Mouse (Mus musculus) embryonic facial prominence, embryonic 12.5 days (tissue): Measurements from ENCODE around the gene Cfap54. TPM values are rescaled to one million over a fixed set of nuclear protein-coding genes. Genes with fewer than 3 reads are reported as not detected.

Experiments used
- ATAC-seq: fragments of 200-750 bp; cut with Nextera tagmentation; 2 replicates; pipeline ENCODE4 v1.8.0; 2017; ENCODE audit not compliant: insufficient number of reproducible peaks, insufficient read depth, low FRiP score, low TSS enrichment
- H3K27ac ChIP-seq: fragments of 300-500 bp; sonication (generic); 2 replicates; pipeline ENCODE4 v1.5.1; 2016; ENCODE audit warnings: mild to moderate bottlenecking
- H3K27me3 ChIP-seq: fragments of 300-500 bp; sonication (generic); 2 replicates; pipeline ENCODE4 v1.6.1; 2016; ENCODE audit warnings: mild to moderate bottlenecking, moderate library complexity
- H3K36me3 ChIP-seq: fragments of 300-500 bp; sonication (generic); 2 replicates; pipeline ENCODE4 v1.6.1; 2016; ENCODE audit warnings: mild to moderate bottlenecking
- H3K4me1 ChIP-seq: fragments of 300-500 bp; sonication (generic); 2 replicates; pipeline ENCODE4 v1.6.1; 2016
- H3K4me2 ChIP-seq: fragments of 300-500 bp; sonication (generic); replicated peaks from 2 replicates; pipeline ENCODE4 v1.6.1; 2016; ENCODE audit warnings: mild to moderate bottlenecking, moderate library complexity
- H3K4me3 ChIP-seq: fragments of 300-500 bp; sonication (generic); 2 replicates; pipeline ENCODE4 v1.5.1; 2016; ENCODE audit warnings: mild to moderate bottlenecking
- H3K9ac ChIP-seq: fragments of 300-500 bp; sonication (generic); 2 replicates; pipeline ENCODE4 v1.6.1; 2016; ENCODE audit warnings: mild to moderate bottlenecking, moderate library complexity
- H3K9me3 ChIP-seq: fragments of 300-500 bp; sonication (generic); 2 replicates; pipeline ENCODE4 v1.6.1; 2016; ENCODE audit warnings: mild to moderate bottlenecking, moderate library complexity
- WGBS: fragments of 180-500 bp; shearing (Covaris S2); methylation state at CpG from one replicate; pipeline ENCODE4 v1.1.7; 2016; 5-methylcytosine and 5-hydroxymethylcytosine counted together
- polyA plus RNA-seq: library from polyadenylated mRNA; unstranded; fragments of >200 nt; fragmentation: Nextera tagmentation; extraction: Ambion mirVana; gene quantifications from 2 replicates; pipeline ENCODE4 v1.2.1, GENCODE M21; 2016

Gene Cfap54
- polyA plus RNA-seq, 1 experiment from 2014 or later, result 0.28 TPM

DNA sequence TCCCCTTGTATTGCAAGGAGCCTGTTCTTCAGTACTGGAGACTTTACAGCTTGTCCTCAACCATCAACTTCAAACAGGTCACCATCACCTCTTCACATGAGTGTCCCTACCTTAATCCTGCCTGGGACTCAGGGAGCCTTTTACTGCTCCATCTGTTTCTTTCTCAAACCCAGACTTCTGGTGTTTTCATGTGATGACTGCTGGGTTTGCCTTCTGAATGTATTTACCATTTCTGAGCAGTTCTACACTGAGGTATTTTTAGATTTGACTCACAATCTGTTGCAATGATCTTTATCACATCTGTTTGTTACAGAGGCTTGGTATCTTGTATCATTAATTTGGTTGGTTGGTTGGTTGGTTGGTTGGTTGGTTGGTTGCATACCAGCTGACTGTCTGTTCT is 88.9 kb downstream of the Cfap54 start:
- Histone ChIP-seq H3K36me3 (no peaks in the 10 kb centered on the region), H3K9me3 (no peaks in the 10 kb centered on the region), H3K27ac (no peak overlapping the region), H3K27me3 (no peaks in the 10 kb centered on the region), H3K9ac (no peak overlapping the region), H3K4me3 (no peak overlapping the region), H3K4me2 (no peak overlapping the region), H3K4me1 (no peaks in the 10 kb centered on the region)
- no peak for ATAC-seq

DNA sequence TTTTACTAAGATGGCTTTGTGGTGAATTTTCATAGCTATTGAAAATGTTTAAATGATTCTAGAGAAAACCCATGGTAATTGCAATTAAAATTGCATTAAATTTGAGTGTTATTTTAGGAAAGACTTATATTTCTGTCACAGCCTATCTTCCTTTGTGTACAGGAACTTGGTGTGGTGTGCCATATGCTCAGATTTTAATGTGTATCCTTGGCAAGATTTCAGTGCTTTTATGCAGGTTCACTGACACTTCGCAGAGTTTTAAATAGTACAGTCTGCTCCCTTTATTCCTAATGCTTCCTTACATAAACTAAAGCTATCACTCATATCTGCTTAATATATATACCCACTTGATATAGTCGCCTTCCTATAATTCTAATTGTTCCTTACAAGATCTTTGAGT is 90.8 kb downstream of the Cfap54 start:
- H3K4me3 ChIP-seq, result no peak overlapping the region
- no peak overlapping the region for H3K9ac ChIP-seq
- ATAC-seq, result no peak
- H3K36me3 ChIP-seq, result no peaks in the 10 kb centered on the region
- H3K4me1 ChIP-seq, result no peaks in the 10 kb centered on the region
- H3K4me2 ChIP-seq, result no peak overlapping the region
- 89% methylated on average over 2 of the region's 2 CpGs for WGBS
- no peaks in the 10 kb centered on the region for H3K9me3 ChIP-seq
- H3K27ac ChIP-seq, result no peak overlapping the region
- no peaks in the 10 kb centered on the region for H3K27me3 ChIP-seq

DNA sequence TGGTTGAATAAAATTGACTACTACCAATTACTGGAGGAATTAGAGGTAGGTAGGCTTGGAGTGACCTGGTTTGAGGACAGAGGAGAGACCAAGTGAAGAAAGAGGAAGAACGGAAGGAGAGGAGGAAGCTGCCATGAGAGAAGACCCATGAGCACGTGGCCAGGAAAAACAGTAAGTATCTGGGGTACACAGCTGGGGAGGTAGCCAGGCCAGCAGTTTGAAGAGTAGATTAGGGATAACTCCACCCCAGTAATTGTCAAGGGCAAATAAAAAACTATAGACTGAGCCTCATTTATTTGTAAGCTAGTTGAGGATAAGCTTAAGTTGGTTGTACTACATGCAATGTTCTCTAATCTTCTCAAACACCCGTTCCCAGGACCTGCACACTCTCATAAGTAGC is 116.3 kb downstream of the Cfap54 start:
- Histone ChIP-seq H3K4me3 (no peak overlapping the region), H3K27ac (no peak overlapping the region), H3K36me3 (no peaks in the 10 kb centered on the region), H3K9ac (no peak overlapping the region), H3K4me1 (no peaks in the 10 kb centered on the region), H3K4me2 (no peak overlapping the region), H3K9me3 (no peaks in the 10 kb centered on the region), H3K27me3 (no peaks in the 10 kb centered on the region)
- 83% methylated on average over 3 of the region's 3 CpGs for WGBS
- ATAC-seq, result no peak

DNA sequence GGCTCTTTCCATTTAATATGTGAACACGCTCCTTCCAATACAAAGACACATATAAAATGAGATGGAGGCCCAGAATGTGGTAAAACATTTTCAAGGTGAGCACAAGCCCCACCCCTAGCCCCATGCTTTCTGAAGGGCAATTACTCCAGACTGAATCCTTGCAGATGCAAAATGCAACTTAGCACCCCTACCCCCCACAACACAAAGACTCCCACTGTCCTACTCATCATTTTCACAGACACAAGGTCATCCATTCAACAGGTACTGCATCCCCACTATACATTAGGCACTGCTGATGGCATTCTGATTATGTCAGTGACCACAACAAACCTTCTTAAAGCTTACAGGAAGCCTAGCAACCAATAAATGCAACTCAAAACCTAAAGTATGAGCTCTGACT is 131.4 kb downstream of the Cfap54 start:
- 83% methylated on average over 1 of the region's 1 CpGs for WGBS
- no peak for ATAC-seq

DNA sequence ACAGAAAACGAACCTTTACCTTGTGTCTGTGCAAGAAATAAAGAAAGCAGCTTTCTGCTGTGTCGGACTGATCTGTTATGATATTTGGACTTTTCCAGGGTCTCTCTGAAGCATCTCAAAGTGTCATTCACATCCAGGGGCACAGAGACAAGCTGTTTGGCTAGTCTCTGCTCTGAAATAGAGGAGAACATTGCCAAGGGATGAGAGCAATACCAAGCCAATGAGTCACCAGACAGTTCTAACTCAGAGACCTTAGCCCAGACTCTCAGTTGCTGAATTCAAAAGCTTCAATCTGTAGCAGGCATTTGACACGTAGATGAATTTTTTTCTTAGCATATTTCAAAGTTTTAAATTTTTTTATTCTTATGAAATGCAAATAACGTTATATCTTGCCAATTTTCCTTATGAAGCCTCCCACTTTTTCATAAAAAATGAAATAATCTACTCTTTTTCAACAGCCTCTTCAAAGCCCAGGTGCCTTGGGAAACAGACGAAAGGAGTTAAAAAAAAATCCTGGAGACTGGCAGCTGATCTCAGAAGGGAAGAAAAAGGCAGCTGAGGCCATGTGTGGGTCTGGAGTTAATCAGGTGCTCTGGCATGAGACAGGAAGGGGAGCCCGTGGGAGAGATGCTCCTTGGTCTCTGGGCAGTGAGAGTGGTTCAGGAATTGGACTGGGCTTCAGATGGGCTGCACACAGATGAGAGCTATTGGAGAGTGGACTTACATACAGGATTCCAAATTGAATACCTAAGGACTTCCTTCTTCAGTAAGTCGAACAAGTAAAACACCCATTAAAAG is 138.4 kb downstream of the Cfap54 start:
- Histone ChIP-seq H3K4me2 (no peak overlapping the region), H3K36me3 (no peaks in the 10 kb centered on the region), H3K9ac (no peak overlapping the region), H3K4me1 (no peaks in the 10 kb centered on the region), H3K9me3 (no peaks in the 10 kb centered on the region), H3K27me3 (no peaks in the 10 kb centered on the region), H3K4me3 (no peak overlapping the region), H3K27ac (no peak overlapping the region)
- 58% methylated on average over 7 of the region's 7 CpGs for WGBS
- ATAC-seq, result no peak

More for the DNA sequence above, 131.4 kb downstream of the Cfap54 start:
- Histone ChIP-seq H3K4me1 (no peaks in the 10 kb centered on the region), H3K27me3 (no peaks in the 10 kb centered on the region), H3K4me3 (no peak overlapping the region), H3K27ac (no peak overlapping the region), H3K36me3 (no peaks in the 10 kb centered on the region), H3K9ac (no peak overlapping the region), H3K9me3 (no peaks in the 10 kb centered on the region), H3K4me2 (no peak overlapping the region)

DNA sequence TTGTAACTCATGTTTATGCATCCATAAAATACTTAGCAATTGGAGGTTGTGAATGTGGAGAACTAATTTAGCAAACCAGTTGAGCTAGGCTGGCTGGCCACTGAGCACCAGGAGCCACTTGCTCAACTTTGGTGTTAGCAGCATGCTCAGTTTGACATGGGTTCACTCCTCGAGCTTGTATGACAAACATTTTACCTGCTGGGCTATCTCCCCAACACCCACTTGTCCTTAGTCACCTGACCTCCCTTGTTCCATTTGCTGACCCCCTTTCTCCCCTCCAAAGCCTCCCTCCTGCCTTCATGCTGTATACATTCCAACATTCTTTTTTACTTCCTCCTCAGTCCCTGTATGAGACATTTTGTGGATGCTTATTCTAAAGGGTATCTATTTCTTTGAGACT is 139.8 kb downstream of the Cfap54 start:
- H3K4me3 ChIP-seq, result no peak overlapping the region
- no peaks in the 10 kb centered on the region for H3K27me3 ChIP-seq
- no peak overlapping the region for H3K4me2 ChIP-seq
- H3K9ac ChIP-seq, result no peak overlapping the region
- H3K36me3 ChIP-seq, result no peaks in the 10 kb centered on the region
- H3K27ac ChIP-seq, result no peak overlapping the region
- H3K9me3 ChIP-seq, result no peaks in the 10 kb centered on the region
- ATAC-seq, result no peak
- 86% methylated on average over 1 of the region's 1 CpGs for WGBS
- no peaks in the 10 kb centered on the region; the same call in 1 of the 2 replicates for H3K4me1 ChIP-seq

DNA sequence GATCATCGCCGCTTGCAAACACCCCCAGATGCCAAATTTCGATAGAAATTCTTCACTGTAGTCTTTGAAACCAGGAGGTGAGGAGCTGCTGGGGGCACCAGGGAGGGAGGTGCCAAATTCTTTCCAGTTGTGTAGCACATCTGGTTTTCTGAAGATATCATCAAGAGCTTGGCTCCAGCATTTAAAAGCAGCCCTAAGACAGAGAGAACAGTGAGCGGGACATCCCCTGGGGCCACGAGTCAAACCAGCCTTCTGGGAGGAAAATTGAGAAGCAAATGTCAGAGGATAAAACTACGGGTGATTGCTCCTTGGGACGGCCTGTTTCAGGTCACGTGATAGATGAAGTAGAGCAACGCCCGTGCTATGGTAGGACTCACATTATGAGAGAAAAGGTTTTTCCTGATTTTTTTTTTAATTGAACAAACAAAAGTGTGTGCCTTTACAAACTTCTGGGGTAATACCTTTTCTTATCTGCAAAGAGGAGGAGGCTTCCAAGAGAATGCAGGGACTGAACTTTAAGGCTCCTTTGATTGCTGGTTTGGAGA is 143.6 kb downstream of the Cfap54 start:
- Histone ChIP-seq H3K27me3 (no peaks in the 10 kb centered on the region), H3K4me2 (no peak overlapping the region), H3K4me1 (no peaks in the 10 kb centered on the region; the same call in 1 of the 2 replicates), H3K27ac (no peak overlapping the region), H3K9me3 (no peaks in the 10 kb centered on the region), H3K36me3 (no peaks in the 10 kb centered on the region), H3K9ac (no peak overlapping the region), H3K4me3 (no peak overlapping the region)
- no peak for ATAC-seq
- 41% methylated on average over 10 of the region's 10 CpGs for WGBS

DNA sequence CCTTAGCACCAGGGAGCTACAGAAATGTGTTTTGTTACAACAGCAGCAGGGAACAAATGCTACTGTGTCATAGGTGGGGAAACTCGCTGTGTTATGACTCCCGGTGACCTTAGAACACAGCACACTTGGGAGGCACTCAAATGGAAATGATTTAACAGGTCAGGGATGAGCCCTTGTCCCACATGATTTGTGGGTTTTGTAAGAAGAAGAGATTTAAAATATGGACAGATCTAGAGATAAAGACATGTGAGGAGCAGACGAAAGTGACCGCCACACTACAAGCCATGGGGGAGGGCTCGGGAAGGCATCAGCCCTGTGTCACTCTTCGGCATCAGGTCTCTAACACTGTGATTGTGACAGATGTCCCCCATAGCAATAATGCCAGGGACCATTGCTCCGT is 144.3 kb downstream of the Cfap54 start:
- Histone ChIP-seq H3K4me2 (no peak overlapping the region), H3K9ac (no peak overlapping the region), H3K27me3 (no peaks in the 10 kb centered on the region), H3K36me3 (no peaks in the 10 kb centered on the region), H3K4me1 (no peaks in the 10 kb centered on the region; the same call in 1 of the 2 replicates), H3K4me3 (no peak overlapping the region), H3K27ac (no peak overlapping the region), H3K9me3 (no peaks in the 10 kb centered on the region)
- 79% methylated on average over 7 of the region's 7 CpGs for WGBS
- no peak for ATAC-seq

DNA sequence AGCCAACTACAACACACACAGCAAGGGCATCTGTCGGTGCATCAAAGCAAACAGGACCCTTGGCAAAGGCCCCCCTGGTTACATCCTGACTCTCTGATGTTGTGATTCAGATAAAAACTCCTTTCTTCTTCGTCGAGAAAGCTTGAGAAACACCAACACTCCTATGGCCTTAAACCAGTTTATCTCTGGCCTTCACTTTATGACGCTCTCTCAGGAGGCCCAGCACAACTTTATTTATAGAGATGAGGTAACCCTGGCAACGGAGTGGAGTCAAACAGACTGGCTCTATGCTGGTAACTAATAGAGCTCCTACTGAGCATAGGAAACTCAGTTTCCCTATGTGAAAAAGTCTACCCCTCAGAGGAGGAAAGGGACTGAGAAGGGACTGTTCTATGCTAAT is 146.9 kb downstream of the Cfap54 start:
- Histone ChIP-seq H3K27me3 (no peaks in the 10 kb centered on the region), H3K4me3 (no peak overlapping the region), H3K27ac (no peak overlapping the region), H3K4me2 (no peak overlapping the region), H3K9me3 (no peaks in the 10 kb centered on the region), H3K9ac (no peak overlapping the region), H3K36me3 (no peaks in the 10 kb centered on the region), H3K4me1 (no peaks in the 10 kb centered on the region; the same call in 1 of the 2 replicates)
- no peak for ATAC-seq
- WGBS, result 52% methylated on average over 5 of the region's 5 CpGs

DNA sequence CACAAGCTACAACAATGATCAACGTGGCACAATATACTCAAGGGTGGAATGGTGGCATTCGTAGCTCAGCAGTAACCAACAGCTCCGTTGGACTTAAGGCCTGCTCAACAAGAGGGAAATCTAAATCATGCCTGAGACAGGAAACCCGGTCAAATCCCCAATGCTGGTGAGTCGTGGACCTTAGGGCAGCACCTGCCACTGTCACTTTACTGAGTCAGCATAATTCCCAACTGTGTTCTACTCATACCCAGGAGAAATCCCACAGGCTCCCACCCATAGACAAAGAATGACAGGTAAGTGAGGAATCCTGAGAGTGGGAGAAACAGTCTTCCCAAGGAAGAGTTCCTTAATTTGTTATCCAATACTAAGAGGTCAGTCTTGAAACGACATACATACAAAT is 147.8 kb downstream of the Cfap54 start:
- no peaks in the 10 kb centered on the region for H3K9me3 ChIP-seq
- H3K36me3 ChIP-seq, result no peaks in the 10 kb centered on the region
- no peaks in the 10 kb centered on the region for H3K27me3 ChIP-seq
- 82% methylated on average over 6 of the region's 6 CpGs for WGBS
- H3K9ac ChIP-seq, result no peak overlapping the region
- no peak for ATAC-seq
- no peak overlapping the region for H3K27ac ChIP-seq
- H3K4me3 ChIP-seq, result no peak overlapping the region
- H3K4me2 ChIP-seq, result no peak overlapping the region
- no peaks in the 10 kb centered on the region; the same call in 1 of the 2 replicates for H3K4me1 ChIP-seq

DNA sequence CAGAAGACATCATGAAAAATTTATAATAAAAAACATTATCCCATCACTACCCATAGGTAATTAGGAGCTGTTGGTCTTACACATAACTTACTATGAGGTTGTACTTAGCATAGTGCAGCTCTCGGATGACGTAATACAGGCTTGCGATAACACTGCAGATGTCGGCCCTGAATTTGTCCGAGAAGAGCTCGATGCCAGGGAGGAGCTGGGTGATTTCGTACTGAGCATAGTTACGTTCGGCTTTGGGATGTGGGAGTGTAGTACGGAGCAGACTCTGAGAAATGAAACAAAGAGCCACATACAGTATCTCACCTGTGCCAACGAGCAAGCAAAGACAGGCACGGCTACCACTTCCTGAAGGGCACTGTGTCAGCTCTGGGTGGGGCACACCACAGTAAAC is 149.0 kb downstream of the Cfap54 start:
- no peaks in the 10 kb centered on the region for H3K36me3 ChIP-seq
- no peak overlapping the region for H3K9ac ChIP-seq
- no peaks in the 10 kb centered on the region; the same call in 1 of the 2 replicates for H3K4me1 ChIP-seq
- no peak for ATAC-seq
- H3K9me3 ChIP-seq, result no peaks in the 10 kb centered on the region
- no peaks in the 10 kb centered on the region for H3K27me3 ChIP-seq
- no peak overlapping the region for H3K4me3 ChIP-seq
- no peak overlapping the region for H3K4me2 ChIP-seq
- WGBS, result 85% methylated on average over 12 of the region's 12 CpGs
- H3K27ac ChIP-seq, result no peak overlapping the region

DNA sequence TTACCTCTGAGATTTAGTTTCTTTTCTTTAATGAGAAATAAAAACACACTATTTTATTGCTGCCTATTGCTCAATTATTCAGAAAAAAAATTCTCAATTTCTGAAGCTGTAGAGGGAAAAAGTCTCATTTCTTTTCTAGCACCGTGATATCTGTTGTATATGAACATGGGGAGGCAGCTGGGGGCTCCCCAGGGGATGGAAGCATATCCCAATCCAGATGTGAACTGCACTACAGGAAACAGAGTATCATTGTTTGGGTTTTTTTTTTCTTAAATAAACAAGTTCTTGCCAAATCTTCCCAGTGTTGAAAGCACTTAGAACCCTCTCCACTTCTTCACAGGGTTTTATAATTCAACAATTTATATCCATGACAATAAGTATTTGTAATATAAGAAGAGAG is 151.4 kb downstream of the Cfap54 start:
- 20% methylated on average over 1 of the region's 1 CpGs for WGBS
- H3K9ac ChIP-seq, result no peak overlapping the region
- no peak overlapping the region for H3K27ac ChIP-seq
- no peak overlapping the region for H3K4me2 ChIP-seq
- H3K27me3 ChIP-seq, result no peaks in the 10 kb centered on the region
- no peak for ATAC-seq
- no peak overlapping the region for H3K4me3 ChIP-seq
- no peaks in the 10 kb centered on the region for H3K36me3 ChIP-seq
- no peaks in the 10 kb centered on the region for H3K9me3 ChIP-seq
- no peaks in the 10 kb centered on the region for H3K4me1 ChIP-seq
